Mouse (Mus musculus) megakaryocyte-erythroid progenitor cell, adult 5-6 weeks (primary cell): ENCODE results near the gene Tef. TPM values are rescaled to one million over a fixed set of nuclear protein-coding genes. Genes with fewer than 3 reads are reported as not detected.

Source experiments
- ATAC-seq: replicated peaks from 2 replicates; pipeline ENCODE4 v1.8.0; 2016; ENCODE audit warnings: mild to moderate bottlenecking, inconsistent platforms; ENCODE audit not compliant: severe bottlenecking, poor library complexity, low FRiP score, low TSS enrichment
- total RNA-seq, 2 experiments: library from RNA; stranded (forward) in 1 of 2; stranded (reverse) in 1 of 2; fragments of 200-1000, 215-1000 nt in 1 of 2; fragments of >200 nt in 1 of 2; fragmentation: Nextera tagmentation in 1 of 2; gene quantifications; 2 replicates each; pipeline ENCODE4 v1.2.3; 2014 to 2017

The Tef gene
- total RNA-seq, 2 experiments from 2014 or later: 12.7 to 13.2 TPM

GRCm38 (mm10) chr15:81796228-81796627 is 6.0 kb upstream of the Tef start:
- peak; percentile 56; the same call in 1 of the 2 replicates for ATAC-seq

- no peak for ATAC-seq
These were observed 4.4 kb upstream of the Tef start for GRCm38 (mm10) chr15:81797861-81798260.

GRCm38 (mm10) chr15:81798421-81798820 is 3.8 kb upstream of the Tef start:
- ATAC-seq: no peak

- ATAC-seq: no peak
These were observed 1.8 kb upstream of the Tef start for GRCm38 (mm10) chr15:81800391-81800790.

GRCm38 (mm10) chr15:81802941-81803351 is 725 bp downstream of the Tef start:
- ATAC-seq: peak; percentile 34

- ATAC-seq: peak; percentile 53; the same call in 1 of the 2 replicates
These were observed 1.3 kb downstream of the Tef start for GRCm38 (mm10) chr15:81803425-81803951.

GRCm38 (mm10) chr15:81804172-81804571 is 2.0 kb downstream of the Tef start:
- ATAC-seq: no peak

GRCm38 (mm10) chr15:81804883-81805282 is 2.7 kb downstream of the Tef start:
- no peak for ATAC-seq

- no peak for ATAC-seq
These were observed 3.4 kb downstream of the Tef start for GRCm38 (mm10) chr15:81805624-81806023.

GRCm38 (mm10) chr15:81806621-81807404 is 4.6 kb downstream of the Tef start:
- no peak for ATAC-seq

- ATAC-seq: no peak
These were observed 6.6 kb downstream of the Tef start for GRCm38 (mm10) chr15:81808799-81809198.

- no peak for ATAC-seq
These were observed 7.3 kb downstream of the Tef start for GRCm38 (mm10) chr15:81809550-81809949.

GRCm38 (mm10) chr15:81810150-81810549 is 7.9 kb downstream of the Tef start:
- peak; percentile 45 for ATAC-seq

GRCm38 (mm10) chr15:81810671-81811598 is 8.7 kb downstream of the Tef start:
- peak; percentile 94 for ATAC-seq

- no peak for ATAC-seq
These were observed 9.4 kb downstream of the Tef start for GRCm38 (mm10) chr15:81811599-81811996.

GRCm38 (mm10) chr15:81812287-81812686 is 10.1 kb downstream of the Tef start:
- ATAC-seq: no peak

- no peak for ATAC-seq
These were observed 10.7 kb downstream of the Tef start for GRCm38 (mm10) chr15:81812696-81813631.

GRCm38 (mm10) chr15:81813986-81814705 is 11.9 kb downstream of the Tef start:
- no peak for ATAC-seq
